Mouse (Mus musculus): Measurements from ENCODE around the gene Ctnnd2.

DNA sequence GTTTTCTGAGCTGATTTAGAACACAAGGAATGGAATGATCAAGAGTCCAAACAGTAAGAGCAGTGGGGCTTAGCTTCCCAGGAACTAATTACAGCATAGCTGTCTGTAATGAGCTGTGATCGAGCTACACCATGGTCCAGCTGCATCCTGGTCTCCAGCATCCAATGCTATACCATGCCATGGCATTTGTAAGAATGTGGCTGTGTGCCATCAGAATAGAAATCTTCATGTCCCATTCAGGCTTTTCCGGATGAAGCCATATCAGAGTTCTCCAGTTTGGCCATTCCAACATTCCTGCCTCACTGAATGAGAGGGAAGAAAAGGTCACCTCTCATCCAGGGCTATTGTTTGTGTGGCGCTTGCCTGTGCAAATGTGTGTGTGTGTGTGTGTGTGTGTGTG is 823.0 kb downstream of the Ctnnd2 start:
- TF ChIP-seq CTCF (IDR thresholded peaks at IDR 0.05; ENCODE audit: low read depth) (no peak), EP300 (IDR thresholded peaks at IDR 0.05; ENCODE audit: low read depth) (no peak)

All from liver, postnatal 0 days (tissue).